Mouse (Mus musculus) WW6 (cell line): Measurements from ENCODE around the gene Efcab5.
"Not testable (repeated sequence)": the region's sequence is repeated elsewhere in the genome, so short reads cannot be mapped to it uniquely, and the experiment has no call there.

Experiments
- DNase-seq: peaks from one replicate; pipeline ENCODE4 v3.0.0-alpha.2; 2013; ENCODE audit warnings: low read depth, low spot score

Gene Efcab5

DNA sequence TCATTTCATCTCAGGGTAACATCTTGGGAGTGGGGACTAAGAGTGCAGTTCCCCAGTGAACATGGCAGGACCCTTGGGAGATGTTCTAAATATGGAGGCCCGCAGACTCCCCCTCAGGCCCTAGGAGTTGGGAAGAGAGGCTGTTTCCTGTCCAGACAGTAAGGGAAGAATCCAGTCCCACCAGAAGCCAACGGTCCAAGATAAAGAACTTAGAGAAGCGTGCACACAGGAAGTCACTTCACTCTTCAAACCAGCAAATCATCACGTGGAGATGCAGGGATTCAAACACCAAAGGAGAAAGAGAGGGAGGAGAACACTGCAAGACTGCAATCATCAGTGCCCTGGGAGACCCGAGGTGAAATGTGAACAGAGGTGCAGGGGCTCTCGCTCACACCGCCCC lies 91.8 kb downstream of the Efcab5 start:
- DNase-seq, result no peak

DNA sequence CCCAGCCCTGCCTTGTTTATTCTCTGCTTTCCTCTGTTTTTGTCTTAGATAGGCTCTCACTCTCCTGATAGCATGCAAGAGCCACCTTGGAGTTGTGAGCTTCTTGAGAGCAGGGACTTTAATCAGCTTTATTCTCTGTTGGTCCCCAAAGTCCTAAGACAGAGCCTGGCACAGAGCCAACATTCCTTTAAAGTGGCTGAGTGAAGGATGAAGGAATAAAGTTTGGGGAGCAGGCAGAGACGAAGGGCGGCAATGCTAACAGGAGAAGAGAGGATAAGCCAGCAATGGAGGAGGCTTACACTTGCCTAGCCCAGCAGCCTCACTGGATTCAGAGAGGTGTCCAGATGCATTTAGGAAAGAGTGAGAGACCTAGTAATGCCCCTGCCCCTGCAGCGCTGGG lies 92.2 kb downstream of the Efcab5 start:
- DNase-seq, result no peak

DNA sequence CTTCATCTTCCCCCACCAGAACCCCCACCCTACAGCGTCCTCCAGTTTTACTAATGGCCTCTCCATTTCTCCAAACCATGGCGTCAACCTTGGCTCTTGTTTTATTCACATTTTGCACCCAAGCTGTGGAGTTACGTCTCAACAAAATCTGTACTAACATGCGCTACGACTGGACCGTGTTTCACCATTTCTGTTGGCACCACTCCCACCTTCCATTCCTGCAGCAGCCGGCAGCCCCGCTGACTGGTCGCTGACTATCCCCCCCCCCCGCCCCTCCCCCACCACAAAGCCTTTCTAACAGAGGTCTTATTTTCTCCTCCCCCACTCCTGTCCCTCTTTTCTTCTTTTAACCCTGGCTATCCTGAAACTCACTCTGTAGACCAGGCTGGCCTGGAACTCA lies 93.6 kb downstream of the Efcab5 start:
- DNase-seq, result no peak

DNA sequence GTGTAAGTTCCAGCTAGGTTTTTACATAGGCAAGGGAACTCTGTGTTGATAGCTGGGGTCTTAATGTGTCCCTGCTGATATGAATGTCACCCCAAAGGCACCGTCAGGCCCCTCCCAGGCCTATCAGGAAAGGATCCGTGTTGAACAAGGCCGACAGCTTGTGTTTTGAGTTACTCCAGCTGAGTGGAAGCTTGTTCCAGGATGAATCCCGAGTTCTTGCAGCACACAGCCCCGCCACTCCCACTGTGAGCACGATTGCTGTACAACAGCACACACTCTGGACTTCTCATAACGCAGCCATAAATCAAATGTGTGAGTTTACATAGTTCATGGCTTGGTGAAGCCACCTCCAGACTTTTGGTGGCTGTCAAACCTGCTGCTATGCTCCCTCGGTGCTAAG lies 94.6 kb downstream of the Efcab5 start:
- DNase-seq, result no peak

DNA sequence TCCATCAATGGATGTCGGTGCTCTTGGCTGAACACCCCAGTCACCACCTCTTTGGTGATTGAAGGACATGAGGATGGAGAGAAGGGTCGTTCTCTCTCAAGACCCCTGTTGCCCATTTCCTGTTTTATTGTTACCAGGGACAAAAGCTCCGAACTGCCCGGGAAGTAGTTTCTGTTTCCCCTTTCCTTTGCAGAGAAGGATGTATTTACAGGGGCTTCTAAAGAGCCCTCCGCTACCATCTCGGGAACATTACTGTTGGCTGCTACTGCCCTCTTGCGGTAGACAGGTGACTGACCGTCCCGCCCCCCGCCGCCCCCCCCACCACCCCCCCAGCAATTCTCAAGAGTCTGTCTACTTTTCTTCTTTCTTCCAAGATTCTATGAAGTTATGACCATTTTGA lies 95.6 kb downstream of the Efcab5 start:
- no peak for DNase-seq

DNA sequence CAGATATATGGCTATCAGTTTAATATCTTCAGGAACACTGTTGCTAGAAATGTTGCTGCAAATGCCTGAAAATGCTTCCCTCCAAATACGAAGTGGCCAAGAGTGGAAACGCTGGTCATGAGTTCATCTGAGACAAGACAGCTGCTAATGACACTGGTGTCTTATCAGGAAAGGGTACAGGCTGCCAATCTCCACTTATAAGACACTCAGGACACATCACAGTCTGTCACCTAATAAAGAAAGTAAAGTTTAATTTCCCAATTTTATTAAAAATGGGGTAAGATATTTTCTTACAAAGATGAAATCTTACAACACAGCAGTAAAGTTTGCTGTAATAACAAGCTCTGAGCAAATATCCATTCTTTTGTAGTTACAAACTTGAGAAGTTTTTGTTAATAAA lies 99.6 kb downstream of the Efcab5 start:
- DNase-seq, result no peak

DNA sequence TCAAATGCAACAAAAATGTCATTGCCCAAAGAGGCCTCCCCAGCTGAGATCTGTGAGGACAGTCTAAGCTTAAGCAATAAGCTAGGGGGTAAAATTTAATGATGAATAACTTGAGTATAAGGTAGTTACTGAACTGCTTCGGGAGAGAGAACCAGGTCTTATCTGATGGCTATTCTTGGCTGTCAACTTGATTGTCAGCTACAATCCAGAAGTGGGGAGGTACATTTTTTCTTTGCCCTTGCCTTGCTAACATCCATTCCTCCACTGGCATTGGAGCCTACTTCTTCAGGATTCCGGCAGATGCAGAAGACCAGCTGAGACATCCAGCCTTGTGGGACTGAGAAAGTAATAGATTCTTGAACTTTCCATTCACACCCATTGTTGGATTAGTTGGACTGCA lies 101.8 kb downstream of the Efcab5 start:
- no peak for DNase-seq

DNA sequence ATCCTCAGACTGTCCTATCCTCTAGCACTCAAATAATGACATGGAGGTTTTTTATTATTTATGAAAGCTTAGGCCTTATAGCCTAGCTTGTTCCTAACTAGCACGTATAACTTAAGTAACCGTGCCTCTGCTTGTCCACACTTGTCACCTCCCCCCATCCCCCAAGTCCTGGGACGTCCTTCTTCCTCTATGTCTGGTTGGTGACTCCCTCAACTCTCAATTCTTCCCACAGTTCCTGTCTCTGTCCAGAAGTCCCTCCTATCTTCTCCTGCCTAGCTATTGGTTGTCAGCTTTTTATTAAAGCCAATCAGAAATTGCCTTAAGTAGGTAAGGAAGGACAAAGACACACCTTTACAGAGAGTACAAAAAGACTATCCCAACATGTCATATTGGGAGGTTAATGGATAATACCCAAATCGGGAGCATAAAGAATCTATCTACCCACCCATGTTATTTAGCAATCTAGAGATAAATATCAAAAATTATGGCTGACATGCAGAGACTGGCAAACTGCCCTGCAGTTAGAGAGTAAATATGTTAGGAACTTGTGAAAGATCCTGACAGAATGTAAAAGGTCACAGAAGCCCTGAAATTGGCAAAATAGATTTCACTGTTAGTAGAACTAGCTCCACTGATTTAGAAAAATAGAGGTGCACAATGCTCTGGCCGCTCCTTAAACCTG lies 104.6 kb downstream of the Efcab5 start:
- no peak for DNase-seq

DNA sequence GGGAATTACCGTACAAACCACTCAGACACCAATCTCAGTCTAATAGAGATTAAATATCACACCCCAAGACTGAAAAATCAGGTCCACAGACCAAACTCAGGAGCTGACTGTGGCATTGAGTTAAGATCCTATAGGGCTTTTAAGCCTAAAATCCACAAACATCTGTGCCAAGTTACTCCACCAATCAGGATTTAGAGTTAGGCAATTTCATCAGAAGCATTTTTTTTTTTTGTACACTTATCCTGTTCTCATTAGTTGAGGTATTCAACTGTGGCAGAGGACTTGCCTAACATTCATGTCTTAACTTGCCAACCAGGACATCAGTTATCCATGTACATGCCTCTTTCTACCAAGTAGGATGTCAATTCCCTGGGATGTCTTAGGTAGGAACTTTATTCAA lies 109.4 kb downstream of the Efcab5 start:
- no peak for DNase-seq

DNA sequence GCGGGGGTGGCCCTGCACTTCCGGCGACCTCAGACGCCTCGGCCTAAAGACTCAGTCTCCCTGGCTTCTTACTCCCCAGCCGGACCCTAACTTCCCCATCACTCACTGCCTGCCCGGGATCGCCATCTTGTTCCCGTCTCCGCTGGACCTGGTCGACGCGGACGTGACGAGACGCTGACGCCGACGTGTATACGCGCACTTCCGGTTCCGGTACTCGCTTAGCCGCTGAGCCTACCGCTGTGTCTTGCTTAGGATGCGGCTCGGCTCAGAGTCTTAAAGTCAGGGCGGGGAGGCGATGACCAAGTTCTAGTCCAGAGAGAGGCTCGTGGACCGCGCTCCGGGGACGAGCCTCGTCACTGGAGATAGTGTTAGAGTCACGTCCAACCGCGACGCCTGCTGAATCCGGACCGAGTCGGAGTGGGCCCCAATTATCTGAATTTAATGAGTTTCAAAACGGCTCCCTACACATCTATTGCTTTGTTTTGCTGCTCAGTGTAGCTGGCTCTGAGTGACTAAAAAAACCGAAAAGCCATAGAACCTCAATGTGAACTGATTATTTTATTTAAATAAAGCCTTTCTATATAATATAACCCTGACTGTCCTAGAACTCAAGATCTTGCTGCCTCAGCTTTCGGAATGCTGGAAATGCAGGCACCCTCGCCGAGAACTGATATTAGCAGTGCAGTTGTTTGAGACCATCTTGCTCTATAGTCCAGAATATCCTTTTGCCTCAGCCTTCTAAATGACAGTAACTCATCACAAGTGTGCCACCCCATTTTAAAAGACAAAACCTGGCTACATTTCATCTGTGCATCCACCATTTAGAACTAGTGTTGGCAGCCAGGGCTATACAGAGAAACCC lies 110.3 kb downstream of the Efcab5 start, which contains the start of gene Nsrp1:
Gene Nsrp1, minus strand, starts transcription at position 163 of the 862 bp plus-strand sequence.
- DNase-seq, result peak; percentile 79

DNA sequence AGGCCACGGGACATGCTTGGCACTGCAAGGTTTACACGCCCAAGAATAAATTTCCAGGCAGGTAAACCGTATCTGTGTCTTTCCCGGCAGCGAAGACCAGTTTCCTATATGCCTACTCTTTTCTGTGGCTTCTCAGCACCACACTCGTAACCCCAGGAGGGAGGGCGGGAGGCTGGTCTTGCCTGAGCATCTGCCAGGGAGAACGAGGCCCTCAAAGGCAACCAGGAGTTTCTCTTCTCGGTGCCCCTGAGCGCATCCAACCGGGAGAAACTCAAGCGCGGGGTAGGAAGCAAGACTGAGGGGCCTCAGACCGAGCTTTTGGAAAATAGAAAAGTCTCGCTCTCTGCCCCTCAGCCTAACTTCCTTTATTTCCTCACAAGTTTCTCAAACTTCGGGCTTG lies 111.0 kb downstream of the Efcab5 start:
- DNase-seq, result no peak

DNA sequence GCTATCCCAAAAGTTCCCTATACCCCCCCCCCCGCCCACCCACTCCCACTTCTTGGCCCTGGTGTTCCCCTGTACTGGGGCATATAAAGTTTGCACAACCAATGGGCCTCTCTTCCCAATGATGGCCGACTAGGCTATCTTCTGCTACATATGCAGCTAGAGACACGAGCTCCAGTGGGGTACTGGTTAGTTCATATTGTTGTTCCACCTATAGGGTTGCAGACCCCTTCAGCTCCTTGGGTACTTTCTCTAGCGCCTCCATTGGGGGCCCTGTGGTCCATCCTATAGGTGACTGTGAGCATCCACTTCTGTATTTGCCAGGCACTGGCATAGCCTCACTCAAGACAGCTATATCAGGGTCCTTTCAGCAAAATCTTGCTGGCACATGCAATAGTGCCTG lies 111.4 kb downstream of the Efcab5 start:
- DNase-seq, result not testable (repeated sequence)

DNA sequence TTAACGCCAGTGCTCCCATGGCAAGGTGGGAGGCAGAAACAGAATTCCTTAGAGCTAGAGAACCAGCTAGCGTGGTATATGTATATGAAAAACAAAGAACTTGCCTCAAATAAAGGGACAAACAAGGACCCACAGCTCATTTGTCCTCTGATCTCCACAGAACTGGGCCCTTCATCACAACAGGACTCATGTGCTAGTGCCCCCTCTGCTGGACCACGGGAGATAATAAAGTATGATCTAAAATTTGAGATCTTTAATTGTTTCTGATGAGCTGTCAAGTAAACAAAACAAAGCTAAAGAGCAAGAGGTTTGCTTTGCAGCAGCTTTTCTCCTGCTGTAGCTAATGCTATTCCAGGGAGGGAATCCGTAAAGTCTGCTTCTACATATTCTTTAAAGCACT lies 118.0 kb downstream of the Efcab5 start:
- DNase-seq, result no peak

DNA sequence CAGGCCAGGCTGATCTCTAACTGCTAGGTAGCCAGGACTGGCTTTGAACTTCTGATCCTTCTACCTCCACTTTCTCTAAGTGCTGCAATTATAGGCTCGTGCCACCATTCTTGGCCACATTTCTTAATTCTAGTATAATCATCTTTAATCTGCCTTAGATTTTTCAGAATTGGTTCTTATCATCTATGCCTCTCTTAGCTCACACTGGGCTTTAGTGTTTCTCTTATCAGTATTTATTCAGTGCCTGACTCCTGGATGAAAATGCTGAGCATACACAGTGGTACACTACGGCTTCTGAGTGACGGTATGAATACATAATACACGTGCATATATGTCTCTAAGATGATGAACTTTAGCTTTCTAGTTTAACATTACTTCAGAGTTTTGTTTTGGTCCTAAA lies 119.9 kb downstream of the Efcab5 start:
- DNase-seq, result no peak

DNA sequence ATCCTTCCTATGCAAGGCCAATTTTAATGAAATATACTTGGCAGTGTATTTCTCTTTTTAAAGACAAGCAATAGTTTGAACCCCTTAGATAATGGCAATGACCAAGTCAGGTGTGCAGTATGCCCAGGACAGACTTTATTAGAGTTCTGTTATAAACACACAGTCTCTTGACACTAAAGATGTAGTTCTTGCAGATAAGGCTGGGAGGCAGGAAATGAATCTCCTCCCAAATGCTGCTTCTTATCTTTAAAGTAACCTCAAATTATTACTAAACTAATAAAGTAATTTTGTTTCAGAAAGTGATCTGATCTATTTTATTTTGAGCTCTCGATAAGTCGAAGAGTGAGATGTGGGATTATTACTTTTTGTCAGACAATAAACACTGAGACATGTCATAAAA lies 125.4 kb downstream of the Efcab5 start:
- no peak for DNase-seq

DNA sequence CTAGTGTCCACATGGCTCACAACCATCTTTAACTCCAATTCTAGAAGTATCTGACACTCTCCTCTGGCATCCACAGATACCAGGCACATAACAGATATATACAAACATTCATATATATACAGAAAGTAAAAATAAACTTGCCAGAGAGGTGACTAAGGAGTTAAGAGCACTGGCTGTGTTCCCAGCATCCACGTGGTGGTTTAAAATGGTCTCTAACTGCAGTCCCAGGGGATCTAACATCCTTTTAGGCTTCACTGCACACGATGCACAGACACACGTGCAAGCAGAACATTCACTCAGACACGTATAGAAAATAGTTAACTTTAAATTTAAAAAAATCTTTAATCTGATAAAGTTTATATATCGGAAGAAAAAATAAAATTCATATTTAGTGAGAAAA lies 126.8 kb downstream of the Efcab5 start:
- DNase-seq, result no peak

DNA sequence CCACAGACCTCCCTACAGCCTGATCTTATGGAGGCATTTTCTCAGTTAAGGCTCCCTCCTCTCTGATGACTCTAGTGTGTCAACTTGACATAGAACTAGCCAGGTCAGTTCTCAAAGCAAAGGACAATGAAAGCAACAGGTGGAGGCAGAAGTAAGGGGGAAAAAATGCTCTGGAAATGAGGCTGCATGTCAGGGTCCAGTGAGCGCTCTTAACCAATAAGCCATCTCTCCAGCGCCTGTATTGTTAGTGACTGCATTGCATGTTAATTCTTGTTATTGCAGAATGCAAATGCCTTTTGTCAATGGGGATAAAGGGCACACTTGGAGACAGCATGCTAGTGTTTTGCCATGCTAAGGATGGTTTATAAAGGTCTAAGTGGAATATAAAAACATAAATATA lies 146.0 kb downstream of the Efcab5 start:
- no peak for DNase-seq

DNA sequence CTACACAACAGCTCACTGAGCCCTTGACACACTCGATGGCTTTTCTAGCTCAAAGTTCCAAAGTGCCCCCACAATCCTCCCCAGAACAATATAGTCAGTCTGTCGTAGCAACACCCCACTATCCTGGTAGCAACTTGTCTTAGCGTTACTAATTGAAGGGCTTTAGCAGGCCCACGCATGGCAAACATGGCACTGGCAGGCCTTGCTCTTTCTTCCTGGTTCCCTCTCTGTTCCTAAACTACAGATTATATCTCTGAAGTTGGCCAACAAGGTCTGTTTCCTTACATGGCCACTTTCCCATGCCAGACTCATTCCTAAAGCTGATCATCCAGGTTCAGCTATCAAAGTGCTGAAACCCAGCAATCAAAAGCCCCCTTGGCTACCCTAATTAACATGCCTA lies 146.9 kb downstream of the Efcab5 start:
- DNase-seq, result no peak
